Mouse (Mus musculus): ENCODE measurements around the gene Tspan5. TPM values are rescaled to one million over a fixed set of nuclear protein-coding genes. Genes with fewer than 3 reads are reported as not detected.

Gene Tspan5
- polyA plus RNA-seq, 1 experiment from 2014 or later: 12.5 TPM

DNA sequence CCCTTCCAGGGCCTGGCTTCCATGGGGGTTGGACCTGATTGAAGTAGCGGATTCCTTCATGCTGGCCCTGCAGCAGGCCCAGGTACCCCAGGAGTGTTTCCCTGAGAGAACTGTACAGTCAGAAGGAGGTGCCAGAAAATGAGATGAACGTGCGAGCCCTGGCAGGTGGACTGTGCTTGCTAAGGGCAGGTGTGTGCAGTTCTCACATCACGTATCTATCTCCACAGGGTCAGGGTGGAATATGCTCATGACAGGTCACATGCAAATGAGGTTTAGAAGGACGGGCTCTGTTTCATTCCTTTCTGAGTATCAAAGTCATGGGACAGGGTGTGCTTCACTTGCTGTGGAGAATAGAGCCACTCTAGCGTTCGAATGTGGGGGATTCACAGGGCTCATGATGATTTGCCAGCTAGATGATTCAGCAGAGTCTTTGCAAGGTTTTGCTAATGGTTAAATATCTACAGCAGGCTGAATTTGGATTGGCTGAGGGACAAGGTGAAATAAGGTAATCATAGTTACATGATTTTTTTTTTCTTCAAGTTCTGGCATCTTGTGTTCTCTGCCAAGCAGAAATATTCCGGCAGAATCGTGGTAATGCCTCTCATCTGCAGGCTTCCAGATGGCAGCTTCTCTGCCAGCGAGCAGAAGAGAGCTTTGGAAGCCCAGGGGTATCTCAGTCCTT lies 28.8 kb downstream of the Tspan5 start:
- H3K36me3 ChIP-seq (ENCODE audit: control insufficient read depth, insufficient read depth, low read length): no peaks in the 10 kb centered on the region
- no peak overlapping the region for H3K4me3 ChIP-seq (ENCODE audit: low read depth, low read length)
- no peaks in the 10 kb centered on the region for H3K9me3 ChIP-seq (ENCODE audit: control insufficient read depth, low read length)
- WGBS: 90% methylated on average over 10 of the region's 10 CpGs
- H3K9ac ChIP-seq (ENCODE audit: low read depth, low read length): no peak overlapping the region
- no peaks in the 10 kb centered on the region for H3K27me3 ChIP-seq (replicated peaks; ENCODE audit: control insufficient read depth, insufficient read depth, low read length)
- peaks cover 28% of the 10 kb centered on the region for H3K4me1 ChIP-seq (replicated peaks; ENCODE audit: control insufficient read depth, insufficient read depth, low read length)
- no peak overlapping the region for H3K4me2 ChIP-seq
- DNase-seq (ENCODE audit: low spot score) (no peak), ATAC-seq (replicated peaks; ENCODE audit: low FRiP score) (no peak)
- no peak overlapping the region for H3K27ac ChIP-seq (ENCODE audit: low read depth, low read length)

DNA sequence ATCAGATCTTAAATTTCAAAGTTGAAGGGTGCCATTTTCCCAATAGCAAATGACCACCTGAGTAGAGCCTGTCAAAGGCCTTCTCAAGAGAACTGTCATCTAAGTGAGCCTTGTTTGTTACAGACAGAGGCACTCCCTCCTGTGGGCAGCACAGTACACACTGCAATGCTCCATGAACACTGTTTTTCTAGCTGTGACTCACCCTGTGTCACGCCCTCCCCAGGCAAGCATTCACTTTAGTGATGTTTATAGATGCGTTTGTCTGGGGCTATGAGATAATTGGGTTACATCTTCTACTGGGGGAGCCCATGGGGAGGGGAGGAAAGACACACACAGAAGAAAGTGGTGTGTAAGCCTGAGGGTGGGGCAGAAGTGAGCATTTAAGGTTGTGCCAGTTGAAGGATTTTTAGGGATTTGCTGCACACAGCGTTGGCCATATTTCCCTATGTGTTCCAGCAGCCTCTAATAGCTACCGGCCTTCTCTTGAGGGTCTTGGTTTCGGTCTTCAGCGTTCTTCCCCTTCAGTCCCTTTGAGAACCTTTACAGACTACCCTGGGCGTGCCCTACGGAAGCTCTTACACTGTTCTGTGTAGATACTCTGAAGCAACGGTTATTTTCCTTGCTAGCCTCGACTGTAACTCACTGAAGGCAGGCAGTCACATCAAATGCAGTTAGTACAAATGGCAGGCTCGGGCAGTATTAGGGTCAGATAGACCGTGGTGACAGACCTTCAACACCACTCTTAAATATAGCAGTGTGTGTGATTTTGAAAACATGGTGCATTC lies 29.7 kb downstream of the Tspan5 start:
- no peaks in the 10 kb centered on the region for H3K27me3 ChIP-seq (replicated peaks; ENCODE audit: control insufficient read depth, insufficient read depth, low read length)
- no peaks in the 10 kb centered on the region for H3K36me3 ChIP-seq (ENCODE audit: control insufficient read depth, insufficient read depth, low read length)
- no peak overlapping the region for H3K9ac ChIP-seq (ENCODE audit: low read depth, low read length)
- ATAC-seq (replicated peaks; ENCODE audit: low FRiP score): peak; percentile 87
- peak overlapping the region; percentile 28; the same call in 1 of the 2 replicates for H3K27ac ChIP-seq (ENCODE audit: low read depth, low read length)
- H3K4me3 ChIP-seq (ENCODE audit: low read depth, low read length): no peak overlapping the region
- H3K4me1 ChIP-seq (replicated peaks; ENCODE audit: control insufficient read depth, insufficient read depth, low read length): peaks cover 28% of the 10 kb centered on the region
- no peak for DNase-seq (ENCODE audit: low spot score)
- H3K4me2 ChIP-seq: peak overlapping the region; percentile 23
- 66% methylated on average over 12 of the region's 12 CpGs for WGBS
- no peaks in the 10 kb centered on the region for H3K9me3 ChIP-seq (ENCODE audit: control insufficient read depth, low read length)

DNA sequence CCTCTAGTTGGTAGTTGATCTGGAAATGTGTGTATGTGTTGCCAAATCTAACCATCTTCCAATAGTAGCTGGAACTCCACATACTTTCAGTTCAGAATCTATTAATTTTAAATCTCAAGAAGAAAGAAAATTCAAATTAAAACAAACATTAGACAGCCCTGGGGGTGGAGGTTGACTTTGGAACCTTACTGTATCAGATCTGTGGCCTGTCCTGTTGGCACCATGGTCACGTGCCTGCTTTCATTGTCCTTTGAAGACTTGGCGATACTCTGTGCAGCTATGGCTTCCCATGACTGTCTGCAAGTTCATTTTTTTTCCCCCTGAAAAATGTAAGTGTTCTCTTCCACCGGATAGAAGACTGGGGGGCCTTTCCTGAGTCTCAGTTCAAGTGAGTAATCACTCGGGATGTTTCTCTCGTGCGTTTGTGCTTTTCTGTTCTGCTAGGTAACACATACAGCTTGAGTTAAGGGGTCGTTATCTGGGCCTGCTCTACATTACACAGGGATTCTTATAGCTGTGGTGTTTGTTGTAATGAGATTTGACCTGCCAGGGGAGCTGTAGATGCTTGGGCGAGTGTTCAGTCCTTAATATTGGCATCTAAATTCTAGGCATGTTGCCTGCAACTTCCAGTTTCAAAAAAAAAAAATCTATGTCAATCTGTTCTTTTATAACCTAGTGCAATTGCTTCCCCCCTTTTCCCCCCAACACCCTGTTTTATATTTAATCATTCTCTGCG lies 32.0 kb downstream of the Tspan5 start:
- no peak overlapping the region for H3K4me3 ChIP-seq (ENCODE audit: low read depth, low read length)
- no peaks in the 10 kb centered on the region for H3K27me3 ChIP-seq (replicated peaks; ENCODE audit: control insufficient read depth, insufficient read depth, low read length)
- no peaks in the 10 kb centered on the region for H3K36me3 ChIP-seq (ENCODE audit: control insufficient read depth, insufficient read depth, low read length)
- 66% methylated on average over 9 of the region's 9 CpGs for WGBS
- H3K27ac ChIP-seq (ENCODE audit: low read depth, low read length): no peak overlapping the region
- H3K9ac ChIP-seq (ENCODE audit: low read depth, low read length): no peak overlapping the region
- DNase-seq (ENCODE audit: low spot score): no peak
- H3K9me3 ChIP-seq (ENCODE audit: control insufficient read depth, low read length): no peaks in the 10 kb centered on the region
- no peak for ATAC-seq (replicated peaks; ENCODE audit: low FRiP score)
- H3K4me1 ChIP-seq (replicated peaks; ENCODE audit: control insufficient read depth, insufficient read depth, low read length): peaks cover 28% of the 10 kb centered on the region
- H3K4me2 ChIP-seq: no peak overlapping the region

DNA sequence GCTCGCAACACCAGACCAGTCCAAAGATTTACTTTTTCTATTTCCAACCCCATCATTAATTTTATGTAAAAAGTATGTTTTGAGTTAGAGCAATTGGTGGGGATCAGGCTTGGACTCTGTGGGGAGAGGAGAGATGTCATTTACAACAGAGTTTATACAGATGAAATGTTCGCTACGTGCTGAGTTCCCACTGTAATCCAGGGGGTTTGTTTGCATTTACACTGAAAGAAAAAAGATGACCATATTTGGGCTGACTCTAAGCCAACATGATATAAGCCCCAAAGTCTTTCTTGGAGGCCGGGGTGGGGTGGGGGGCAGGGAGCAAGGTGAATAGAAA lies 32.6 kb downstream of the Tspan5 start:
- Histone ChIP-seq H3K9ac (ENCODE audit: low read depth, low read length) (no peak overlapping the region), H3K4me1 (replicated peaks; ENCODE audit: control insufficient read depth, insufficient read depth, low read length) (peaks cover 29% of the 10 kb centered on the region), H3K4me3 (ENCODE audit: low read depth, low read length) (no peak overlapping the region), H3K9me3 (ENCODE audit: control insufficient read depth, low read length) (no peaks in the 10 kb centered on the region), H3K36me3 (ENCODE audit: control insufficient read depth, insufficient read depth, low read length) (no peaks in the 10 kb centered on the region), H3K27ac (ENCODE audit: low read depth, low read length) (no peak overlapping the region), H3K4me2 (no peak overlapping the region), H3K27me3 (replicated peaks; ENCODE audit: control insufficient read depth, insufficient read depth, low read length) (no peaks in the 10 kb centered on the region)
- no peak for DNase-seq (ENCODE audit: low spot score)
- 81% methylated on average over 4 of the region's 4 CpGs for WGBS
- ATAC-seq (replicated peaks; ENCODE audit: low FRiP score): no peak

DNA sequence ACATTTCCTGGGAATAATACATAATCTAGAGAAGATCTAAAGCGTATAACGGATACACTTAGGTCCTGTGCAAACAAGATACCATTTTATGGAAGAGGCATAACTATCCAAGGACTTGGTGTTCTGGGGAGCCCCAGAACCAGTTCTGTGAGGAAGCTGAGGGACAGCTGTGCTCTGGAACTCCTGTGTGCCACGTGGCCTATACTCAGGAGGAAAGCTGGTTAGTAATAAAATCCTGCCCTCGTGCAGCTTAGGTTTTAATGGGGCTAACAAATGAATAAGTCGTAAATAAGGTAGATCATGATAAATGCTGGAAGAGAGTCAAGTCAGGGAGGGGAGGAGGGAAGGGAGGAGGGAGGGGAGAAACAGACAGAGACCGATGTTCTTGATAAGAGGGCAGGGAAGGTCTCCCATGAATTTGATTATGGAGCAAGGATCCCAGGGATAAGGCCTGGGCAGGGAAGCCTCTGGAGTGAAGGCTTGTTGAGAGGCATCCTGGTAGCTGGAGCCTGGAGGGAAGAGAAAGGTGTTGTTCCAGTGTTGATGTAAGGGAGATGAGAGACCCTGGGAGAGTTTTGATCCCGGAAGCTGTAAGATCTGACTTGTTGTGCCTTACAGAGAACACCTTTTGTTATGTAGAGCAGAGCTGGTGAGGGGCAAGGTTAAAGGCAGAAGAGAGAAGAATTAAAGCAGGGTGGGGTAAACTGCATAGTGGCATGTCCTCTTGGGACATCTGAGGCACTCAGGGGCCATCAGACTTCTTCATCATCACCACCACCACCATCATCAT lies 34.1 kb downstream of the Tspan5 start:
- H3K4me3 ChIP-seq (ENCODE audit: low read depth, low read length): no peak overlapping the region
- H3K9ac ChIP-seq (ENCODE audit: low read depth, low read length): no peak overlapping the region
- no peak overlapping the region for H3K4me2 ChIP-seq
- H3K4me1 ChIP-seq (replicated peaks; ENCODE audit: control insufficient read depth, insufficient read depth, low read length): peaks cover 14% of the 10 kb centered on the region
- no peaks in the 10 kb centered on the region for H3K9me3 ChIP-seq (ENCODE audit: control insufficient read depth, low read length)
- WGBS: 56% methylated on average over 7 of the region's 7 CpGs
- H3K27me3 ChIP-seq (replicated peaks; ENCODE audit: control insufficient read depth, insufficient read depth, low read length): no peaks in the 10 kb centered on the region
- no peak for DNase-seq (ENCODE audit: low spot score)
- no peaks in the 10 kb centered on the region for H3K36me3 ChIP-seq (ENCODE audit: control insufficient read depth, insufficient read depth, low read length)
- ATAC-seq (replicated peaks; ENCODE audit: low FRiP score): no peak
- H3K27ac ChIP-seq (ENCODE audit: low read depth, low read length): no peak overlapping the region

DNA sequence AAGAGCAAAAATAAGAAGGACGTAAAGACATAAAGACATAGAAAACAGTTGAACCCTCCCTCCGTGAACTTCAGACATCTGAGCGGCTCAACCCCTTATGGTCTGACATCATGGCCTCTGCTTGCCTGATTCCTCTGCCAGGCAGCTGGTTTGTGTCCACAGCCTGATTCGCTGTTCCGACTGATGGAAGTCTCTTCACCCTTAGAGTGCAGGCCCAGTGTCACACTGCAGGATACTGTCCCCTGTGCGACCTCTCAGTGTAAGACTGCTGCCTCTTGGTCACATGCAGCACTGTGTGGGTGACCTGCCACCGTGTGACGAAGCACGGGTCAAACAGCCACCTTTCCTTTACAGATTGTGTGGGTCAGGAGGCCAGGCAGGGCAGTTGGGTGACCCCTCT lies 39.5 kb downstream of the Tspan5 start:
- no peak overlapping the region for H3K27ac ChIP-seq (ENCODE audit: low read depth, low read length)
- H3K36me3 ChIP-seq (ENCODE audit: control insufficient read depth, insufficient read depth, low read length): no peaks in the 10 kb centered on the region
- no peaks in the 10 kb centered on the region for H3K9me3 ChIP-seq (ENCODE audit: control insufficient read depth, low read length)
- peak; percentile 49; the same call in 1 of the 2 replicates for ATAC-seq (replicated peaks; ENCODE audit: low FRiP score)
- WGBS: 62% methylated on average over 9 of the region's 9 CpGs
- no peaks in the 10 kb centered on the region for H3K27me3 ChIP-seq (replicated peaks; ENCODE audit: control insufficient read depth, insufficient read depth, low read length)
- H3K4me1 ChIP-seq (replicated peaks; ENCODE audit: control insufficient read depth, insufficient read depth, low read length): peaks cover 4% of the 10 kb centered on the region
- DNase-seq (ENCODE audit: low spot score): no peak
- H3K4me3 ChIP-seq (ENCODE audit: low read depth, low read length): no peak overlapping the region
- H3K9ac ChIP-seq (ENCODE audit: low read depth, low read length): no peak overlapping the region
- H3K4me2 ChIP-seq: no peak overlapping the region

DNA sequence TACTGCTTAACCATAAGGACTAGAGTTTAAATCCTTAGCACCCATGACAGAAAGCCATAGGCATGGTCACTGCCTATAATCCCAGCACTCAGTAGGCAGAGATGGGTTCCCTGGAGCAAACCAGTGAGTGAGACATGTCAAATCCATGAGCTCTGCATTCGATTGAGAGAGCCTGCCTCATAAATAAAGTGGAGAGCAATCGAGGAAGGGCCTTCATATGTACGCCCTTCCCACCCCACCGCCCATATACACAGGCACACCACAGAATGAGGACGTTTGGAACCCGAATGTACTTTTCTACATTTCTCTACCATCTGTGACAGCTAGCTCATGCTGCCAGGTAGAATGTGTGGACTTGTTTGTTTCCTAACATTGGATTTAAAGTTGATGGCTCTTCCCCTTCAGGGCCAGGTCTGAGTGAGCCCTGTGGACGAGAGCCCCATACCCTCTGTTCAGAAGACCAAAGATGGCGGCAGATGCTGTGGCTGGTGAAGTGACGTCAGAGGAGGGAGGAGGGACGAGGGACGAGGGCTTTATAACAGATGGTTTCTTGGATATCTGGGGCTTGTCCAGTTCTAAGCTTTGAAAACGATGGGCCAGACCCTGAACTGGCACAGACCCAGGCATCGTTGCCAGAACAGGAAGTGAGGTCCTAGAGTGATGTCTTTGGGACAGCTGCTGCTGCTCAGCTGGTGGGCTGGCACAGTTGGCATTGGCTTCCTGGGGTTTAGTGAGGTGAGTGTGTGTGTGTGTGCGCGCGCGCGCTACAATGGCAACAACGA lies 42.1 kb downstream of the Tspan5 start:
- Histone ChIP-seq H3K4me2 (no peak overlapping the region), H3K27me3 (replicated peaks; ENCODE audit: control insufficient read depth, insufficient read depth, low read length) (no peaks in the 10 kb centered on the region), H3K9me3 (ENCODE audit: control insufficient read depth, low read length) (no peaks in the 10 kb centered on the region), H3K27ac (ENCODE audit: low read depth, low read length) (no peak overlapping the region), H3K4me1 (replicated peaks; ENCODE audit: control insufficient read depth, insufficient read depth, low read length) (peaks cover 4% of the 10 kb centered on the region), H3K4me3 (ENCODE audit: low read depth, low read length) (no peak overlapping the region), H3K36me3 (ENCODE audit: control insufficient read depth, insufficient read depth, low read length) (no peaks in the 10 kb centered on the region), H3K9ac (ENCODE audit: low read depth, low read length) (no peak overlapping the region)
- ATAC-seq (replicated peaks; ENCODE audit: low FRiP score) (no peak), DNase-seq (ENCODE audit: low spot score) (no peak)
- 87% methylated on average over 19 of the region's 19 CpGs for WGBS

DNA sequence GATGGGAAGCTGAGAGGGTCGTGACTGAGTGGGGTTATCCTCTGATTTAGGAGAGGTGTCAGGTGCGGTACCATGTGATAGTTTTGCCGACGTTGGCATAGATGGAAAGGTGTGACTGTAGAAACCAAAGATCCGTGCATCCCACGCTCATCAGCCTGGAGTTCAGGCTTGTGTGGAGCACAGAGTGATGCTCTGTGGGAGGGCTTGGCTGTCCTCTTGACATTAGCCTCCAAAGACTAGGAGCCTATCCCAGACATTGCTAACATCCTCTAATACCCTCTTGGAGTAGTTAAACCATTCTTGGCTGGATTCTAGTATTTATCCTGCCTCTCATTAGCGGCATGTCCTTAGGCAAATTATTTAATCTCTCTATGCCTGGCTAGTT lies 42.6 kb downstream of the Tspan5 start:
- no peaks in the 10 kb centered on the region for H3K36me3 ChIP-seq (ENCODE audit: control insufficient read depth, insufficient read depth, low read length)
- 90% methylated on average over 7 of the region's 7 CpGs for WGBS
- H3K4me1 ChIP-seq (replicated peaks; ENCODE audit: control insufficient read depth, insufficient read depth, low read length): no peaks in the 10 kb centered on the region
- no peak overlapping the region for H3K4me3 ChIP-seq (ENCODE audit: low read depth, low read length)
- no peaks in the 10 kb centered on the region for H3K9me3 ChIP-seq (ENCODE audit: control insufficient read depth, low read length)
- H3K4me2 ChIP-seq: no peak overlapping the region
- H3K27ac ChIP-seq (ENCODE audit: low read depth, low read length): no peak overlapping the region
- ATAC-seq (replicated peaks; ENCODE audit: low FRiP score): no peak
- DNase-seq (ENCODE audit: low spot score): no peak
- no peaks in the 10 kb centered on the region for H3K27me3 ChIP-seq (replicated peaks; ENCODE audit: control insufficient read depth, insufficient read depth, low read length)
- H3K9ac ChIP-seq (ENCODE audit: low read depth, low read length): no peak overlapping the region

All from liver, embryonic 11.5 days (tissue).